Mouse (Mus musculus): ENCODE measurements around the gene Prim2.

Gene Prim2

DNA sequence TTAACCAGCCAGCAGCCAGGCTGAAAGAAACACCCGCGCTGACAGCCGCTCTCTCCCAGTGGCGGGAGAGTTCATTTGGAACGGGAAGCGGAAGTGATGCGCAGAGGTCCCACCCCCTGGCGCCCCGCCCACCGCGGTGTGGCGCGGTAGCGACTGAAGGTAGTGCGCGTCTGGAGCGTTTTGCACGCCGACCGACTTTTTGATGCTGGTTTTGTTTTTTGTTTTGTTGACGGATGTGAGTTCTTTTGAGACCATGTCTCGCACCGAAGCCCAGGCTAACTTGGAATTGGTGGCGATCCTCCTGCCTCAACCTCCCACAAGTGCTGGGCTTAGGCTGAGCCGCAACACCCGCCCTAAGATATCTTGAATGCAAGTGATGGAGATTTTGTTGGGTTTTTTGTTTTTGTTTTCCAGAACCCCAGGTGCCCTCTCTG is at the start of gene Prim2:
TSS of gene Prim2 (minus strand) at position 88 of the 434 bp plus-strand sequence.
- DNase-seq: peak; percentile 90

DNA sequence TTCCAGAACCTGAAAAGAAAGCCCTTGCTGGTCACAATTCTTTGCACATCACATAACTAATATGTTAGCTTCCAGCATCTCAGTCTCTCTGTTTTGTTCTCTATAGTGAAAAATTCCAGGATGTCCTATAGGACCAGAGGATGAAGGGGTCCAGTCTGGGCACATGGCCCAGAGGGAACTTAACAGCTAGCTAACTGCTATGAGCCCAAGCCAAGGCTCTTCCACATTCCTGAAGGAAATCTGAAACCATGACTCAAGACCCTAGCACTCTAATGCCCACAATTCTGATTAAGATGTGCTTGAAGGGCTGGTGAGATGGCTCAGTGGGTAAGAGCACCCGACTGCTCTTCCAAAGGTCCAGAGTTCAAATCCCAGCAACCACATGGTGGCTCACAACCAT is 48.0 kb upstream of the Prim2 start:
- no peak for DNase-seq

DNA sequence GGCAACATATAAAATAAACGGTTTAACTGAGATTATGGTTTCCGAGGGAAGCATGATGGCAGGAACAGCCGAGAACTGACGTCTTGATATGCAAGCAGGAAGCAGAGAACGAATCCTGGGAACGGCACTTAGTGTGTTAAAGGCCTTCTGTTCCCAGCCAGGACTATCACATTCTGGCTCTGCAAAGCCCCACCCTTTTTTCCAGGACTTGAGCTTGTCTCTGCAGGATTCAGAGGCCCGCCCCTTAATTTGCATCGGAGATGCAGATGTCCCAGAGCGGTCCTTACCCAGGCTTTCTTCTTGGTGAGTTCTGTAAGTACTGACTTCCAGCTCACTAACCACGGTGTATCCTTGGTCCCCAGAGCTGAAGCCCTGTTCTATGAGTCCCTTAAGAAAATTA is 45.2 kb upstream of the Prim2 start:
- peak; percentile 56 for DNase-seq

DNA sequence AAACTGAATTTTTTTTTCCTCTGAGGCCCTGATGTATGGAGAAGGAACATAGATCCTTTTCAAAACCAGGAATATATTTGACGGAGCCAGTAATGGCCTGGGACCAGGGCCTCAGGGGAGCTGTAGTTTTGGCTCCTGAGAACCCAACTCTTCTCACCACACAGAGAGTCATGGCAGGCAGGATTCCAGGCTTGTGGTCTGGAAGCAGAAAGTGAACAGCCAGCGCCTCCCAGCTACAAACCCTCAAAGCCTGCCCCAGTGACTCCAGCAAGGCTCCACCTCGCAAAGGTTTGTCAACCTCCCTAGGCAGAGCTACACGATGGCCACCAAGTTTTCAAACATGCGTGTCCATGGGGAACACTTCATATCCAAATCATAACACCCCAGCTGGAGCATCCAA is 42.4 kb upstream of the Prim2 start:
- no peak for DNase-seq

DNA sequence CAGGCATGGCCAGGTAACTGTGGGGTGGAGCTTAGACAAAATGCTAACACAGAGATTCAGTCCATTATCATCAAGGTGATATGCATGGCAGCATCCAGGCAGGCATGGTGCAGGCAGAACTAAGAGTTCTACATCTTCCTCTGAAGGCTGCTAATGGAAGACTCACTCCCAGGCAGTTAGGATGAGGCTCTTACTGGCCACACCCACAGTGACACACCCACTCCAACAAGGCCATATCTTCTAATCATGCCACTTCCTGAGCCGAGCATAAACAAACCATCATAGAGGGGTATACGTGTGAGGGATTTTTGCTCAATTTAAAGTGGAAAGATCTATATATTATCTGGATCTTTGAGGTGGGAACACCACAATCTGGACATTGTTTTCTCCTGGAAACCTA is 40.0 kb upstream of the Prim2 start:
- DNase-seq: no peak

DNA sequence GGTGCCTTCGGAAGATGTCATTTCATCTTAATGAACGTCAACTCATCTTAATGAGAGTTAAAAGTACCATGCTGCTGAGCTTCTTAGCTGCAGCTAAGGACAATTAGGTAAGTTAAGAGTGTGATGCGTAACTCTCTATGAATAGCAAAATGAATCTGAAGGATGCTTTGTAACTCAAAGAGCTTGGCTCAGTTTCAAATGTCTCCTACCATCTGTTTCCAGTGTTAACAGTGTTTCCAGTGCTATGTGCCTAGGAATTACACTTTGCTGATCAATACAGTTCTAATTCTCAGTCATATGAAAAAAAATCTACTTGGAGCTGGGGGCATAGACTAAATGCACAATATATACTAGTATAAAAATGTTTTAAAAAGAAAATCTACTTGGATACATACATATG is 31.6 kb upstream of the Prim2 start:
- DNase-seq: no peak

- DNase-seq: no peak
These were observed 26.4 kb upstream of the Prim2 start for GRCm38 (mm10) chr1:33696016-33696415.

DNA sequence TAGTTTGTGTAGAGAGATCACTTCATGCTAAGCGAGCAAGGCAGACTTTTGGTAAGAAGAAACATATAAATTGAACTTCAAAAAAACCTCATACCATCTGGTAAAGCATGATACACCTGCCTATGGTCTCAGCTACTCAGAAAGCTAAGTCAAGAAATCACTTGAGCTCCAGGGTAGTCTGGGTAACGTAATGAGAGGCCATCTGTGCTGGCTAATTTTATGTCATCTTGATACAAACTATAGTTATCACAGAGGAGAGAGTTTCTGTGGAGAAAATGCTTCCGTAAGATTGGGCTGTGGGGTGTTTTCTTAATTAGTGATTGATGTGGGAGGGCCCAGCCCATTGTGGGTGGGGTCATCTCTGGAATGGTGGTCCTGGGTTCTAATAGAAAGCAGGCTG is 24.3 kb upstream of the Prim2 start:
- DNase-seq: no peak

- no peak for DNase-seq
These were observed 20.5 kb upstream of the Prim2 start for GRCm38 (mm10) chr1:33690087-33690448.

GRCm38 (mm10) chr1:33689446-33690086 is 20.0 kb upstream of the Prim2 start:
- no peak for DNase-seq

- no peak for DNase-seq
These were observed 19.2 kb upstream of the Prim2 start for GRCm38 (mm10) chr1:33688810-33689209.

GRCm38 (mm10) chr1:33684459-33684858 is 14.9 kb upstream of the Prim2 start:
- DNase-seq: peak; percentile 48

DNA sequence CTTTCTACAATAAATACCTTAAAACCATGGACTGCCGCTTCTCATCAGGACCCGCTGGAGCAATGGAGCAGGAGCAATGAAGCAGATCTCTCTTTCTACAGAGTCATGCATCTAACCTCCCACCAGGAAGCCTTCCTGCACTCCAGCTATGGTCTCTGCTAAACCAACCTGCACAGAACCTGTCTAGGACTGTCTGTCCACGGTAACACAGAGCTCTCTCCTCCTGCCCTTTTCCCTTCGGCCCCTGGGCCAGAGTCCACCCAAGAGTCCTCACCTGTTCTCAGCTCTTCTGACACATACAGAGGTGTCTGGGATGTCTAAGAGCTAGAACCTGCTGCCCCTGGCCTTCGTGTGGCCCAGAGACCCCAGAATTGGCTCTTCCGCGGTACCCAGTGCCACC is 11.3 kb upstream of the Prim2 start:
- DNase-seq: no peak

DNA sequence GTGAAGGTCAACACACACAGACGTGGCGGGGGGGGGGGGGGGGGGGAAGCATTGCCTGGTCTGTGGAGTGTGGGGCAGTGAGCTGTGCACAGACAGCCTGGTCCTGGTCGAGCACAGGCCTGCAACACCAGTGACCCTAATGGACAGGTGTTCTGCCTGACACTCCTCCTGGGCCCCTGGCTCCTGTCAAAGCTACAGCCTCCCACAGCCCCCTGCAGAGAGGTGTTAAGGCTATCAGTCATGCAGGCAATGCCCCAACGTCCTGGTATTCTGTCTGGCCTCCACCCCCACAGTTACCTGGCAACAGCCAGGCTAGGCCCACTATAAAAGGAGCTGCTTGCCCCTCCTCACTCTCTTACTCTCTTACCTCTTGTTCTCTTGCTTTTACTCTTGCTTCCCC is 10.8 kb upstream of the Prim2 start:
- no peak for DNase-seq

- DNase-seq: no peak
These were observed 3.8 kb upstream of the Prim2 start for GRCm38 (mm10) chr1:33673158-33673960.

DNA sequence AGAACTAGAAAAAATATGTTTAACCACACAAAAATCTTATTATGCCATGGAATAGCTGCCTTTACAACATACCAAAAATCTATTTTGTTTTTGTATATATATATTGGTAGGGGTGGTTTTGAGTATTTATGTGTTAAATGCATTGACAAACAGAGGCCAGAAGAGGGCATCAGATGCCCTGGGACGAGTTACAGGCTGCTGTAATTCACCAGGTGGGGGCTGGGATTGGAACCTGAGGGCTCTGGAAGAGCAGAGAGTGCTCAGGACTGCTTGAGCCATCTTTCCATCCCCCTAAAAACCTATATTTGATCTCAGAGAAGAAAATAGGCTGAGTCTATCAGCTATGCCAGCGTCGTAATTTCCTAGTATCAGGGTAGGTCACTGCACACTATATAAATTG is 2.9 kb upstream of the Prim2 start:
- peak; percentile 65 for DNase-seq

GRCm38 (mm10) chr1:33672083-33672482 is 2.5 kb upstream of the Prim2 start:
- DNase-seq: no peak

DNA sequence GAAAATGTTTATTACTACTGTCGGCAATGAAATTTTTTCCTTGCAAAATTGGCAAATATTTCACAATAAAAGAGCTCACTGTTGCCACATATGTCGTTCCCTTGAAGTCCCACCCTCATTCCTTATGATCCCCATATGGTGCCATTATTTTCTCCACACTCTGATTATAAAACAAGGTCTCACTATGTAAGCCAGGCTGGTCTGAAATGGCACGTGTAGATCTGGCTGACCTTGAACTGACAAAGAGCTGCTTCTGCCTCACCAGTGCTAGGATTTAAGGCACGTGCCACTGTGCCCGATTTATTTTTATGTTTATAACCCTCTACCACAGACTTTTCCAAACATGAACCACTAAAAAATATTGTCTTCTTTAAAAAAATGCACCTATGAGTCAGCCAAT is 1.8 kb upstream of the Prim2 start:
- DNase-seq: no peak

- DNase-seq: peak; percentile 88
These were observed 595 bp upstream of the Prim2 start for GRCm38 (mm10) chr1:33670164-33670616.

- DNase-seq: no peak
These were observed 5.9 kb downstream of the Prim2 start for GRCm38 (mm10) chr1:33663605-33664117.

GRCm38 (mm10) chr1:33663163-33663562 is 6.4 kb downstream of the Prim2 start:
- DNase-seq: peak; percentile 41

GRCm38 (mm10) chr1:33658302-33658701 is 11.3 kb downstream of the Prim2 start:
- DNase-seq: no peak

DNA sequence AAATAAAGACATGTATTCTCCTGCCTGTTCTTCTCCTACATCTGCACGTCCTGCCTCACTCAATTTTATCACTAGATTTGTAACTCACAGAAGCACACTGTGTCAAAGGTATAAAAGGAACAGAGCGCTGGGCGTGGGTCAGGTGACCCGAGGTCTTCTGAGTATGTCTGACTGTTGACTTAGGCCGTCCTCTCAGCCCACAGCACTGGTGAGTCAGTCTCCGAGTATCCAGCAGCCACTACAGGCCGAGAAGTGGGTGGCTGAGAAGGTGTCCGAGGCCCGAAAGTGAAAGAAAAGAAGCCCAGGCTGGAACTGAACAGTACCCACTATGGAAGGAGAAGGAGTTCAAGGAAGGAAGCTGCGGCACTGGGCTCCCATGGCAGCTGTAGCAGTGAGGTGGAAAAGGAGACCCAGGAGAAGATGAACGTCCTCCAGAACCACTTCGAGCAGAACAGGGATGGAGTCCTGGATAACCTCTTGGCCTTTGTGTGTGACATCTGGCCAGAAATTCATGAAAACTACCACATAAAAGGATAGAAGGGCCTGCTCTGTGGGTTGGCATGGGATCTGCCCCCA is 11.9 kb downstream of the Prim2 start:
- DNase-seq: no peak

DNA sequence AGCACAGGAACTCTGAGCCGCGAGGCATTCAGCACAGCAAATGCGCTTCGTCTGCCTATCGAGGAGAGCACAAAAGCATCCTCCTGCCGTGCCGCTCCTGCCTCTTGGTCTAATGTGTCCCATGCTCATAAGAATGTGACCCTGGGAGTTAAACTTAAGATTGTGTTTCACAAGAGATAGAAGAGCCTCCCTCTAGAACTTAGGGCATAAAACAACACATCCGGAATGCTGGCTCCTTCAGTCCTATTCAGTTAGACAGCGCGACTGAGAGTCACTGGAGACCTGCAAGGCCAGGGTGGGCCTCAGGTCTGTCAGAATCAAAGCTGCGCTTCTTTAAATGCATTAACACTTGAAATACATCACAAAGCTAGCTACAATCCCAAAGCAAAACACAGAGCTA is 18.7 kb downstream of the Prim2 start:
- DNase-seq: no peak

All from retina, postnatal 1 day (tissue).